Mouse (Mus musculus): ENCODE data around the gene Clasp1. TPM values are rescaled to one million over a fixed set of nuclear protein-coding genes. Genes with fewer than 3 reads are reported as not detected.

The Clasp1 gene
- polyA plus RNA-seq, 1 experiment, result 12.8 TPM

- 74% methylated on average over 6 of the region's 6 CpGs for WGBS
- H3K27me3 ChIP-seq (replicated peaks; ENCODE audit: control insufficient read depth, insufficient read depth, low read length), result no peaks in the 10 kb centered on the region
- no peak overlapping the region for H3K27ac ChIP-seq (ENCODE audit: insufficient read depth, low read depth, low read length)
- no peak overlapping the region for H3K4me3 ChIP-seq (ENCODE audit: insufficient read depth, low read depth, low read length)
- H3K4me1 ChIP-seq (ENCODE audit: control insufficient read depth, insufficient read depth, low read length), result peaks cover 5% of the 10 kb centered on the region; the same call in 1 of the 2 replicates
- no peak for DNase-seq
- no peak for TF ChIP-seq CTCF (conservative IDR thresholded peaks at IDR 0.05; ENCODE audit: insufficient read depth, insufficient read length, low read depth, low read length)
- no peak for TF ChIP-seq POLR2A (IDR thresholded peaks at IDR 0.05; ENCODE audit: low read depth, low read length)
- H3K36me3 ChIP-seq (ENCODE audit: control insufficient read depth, insufficient read depth, low read length), result no peaks in the 10 kb centered on the region
Measured at GRCm38 (mm10) chr1:118625461-118625860, 236.6 kb downstream of the Clasp1 start.

DNA sequence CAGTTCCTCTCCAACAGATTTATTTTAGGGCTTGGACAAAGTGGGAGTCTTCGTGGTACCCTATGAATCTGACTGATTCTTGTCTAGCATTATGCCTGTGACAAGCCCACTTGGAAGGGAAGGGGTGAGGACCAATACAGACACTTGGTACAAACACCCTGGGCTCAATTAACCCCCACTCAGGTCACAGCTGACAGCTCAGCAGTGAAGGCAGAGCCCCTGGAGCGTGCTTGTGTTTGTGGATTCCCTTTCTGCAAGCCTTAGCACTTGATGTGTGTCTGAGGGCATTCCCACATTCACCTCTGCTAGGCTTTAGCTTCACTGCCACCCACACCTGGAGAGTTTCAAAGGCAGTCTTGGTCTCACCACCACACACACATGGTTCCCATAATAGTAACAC is 237.1 kb downstream of the Clasp1 start:
- Histone ChIP-seq H3K27me3 (replicated peaks; ENCODE audit: control insufficient read depth, insufficient read depth, low read length) (no peaks in the 10 kb centered on the region), H3K36me3 (ENCODE audit: control insufficient read depth, insufficient read depth, low read length) (no peaks in the 10 kb centered on the region), H3K4me1 (ENCODE audit: control insufficient read depth, insufficient read depth, low read length) (peaks cover 10% of the 10 kb centered on the region; the same call in 1 of the 2 replicates), H3K27ac (ENCODE audit: insufficient read depth, low read depth, low read length) (no peak overlapping the region), H3K4me3 (ENCODE audit: insufficient read depth, low read depth, low read length) (no peak overlapping the region)
- TF ChIP-seq POLR2A (IDR thresholded peaks at IDR 0.05; ENCODE audit: low read depth, low read length) (no peak), CTCF (conservative IDR thresholded peaks at IDR 0.05; ENCODE audit: insufficient read depth, insufficient read length, low read depth, low read length) (no peak)
- no peak for DNase-seq
- 73% methylated on average over 2 of the region's 2 CpGs for WGBS

DNA sequence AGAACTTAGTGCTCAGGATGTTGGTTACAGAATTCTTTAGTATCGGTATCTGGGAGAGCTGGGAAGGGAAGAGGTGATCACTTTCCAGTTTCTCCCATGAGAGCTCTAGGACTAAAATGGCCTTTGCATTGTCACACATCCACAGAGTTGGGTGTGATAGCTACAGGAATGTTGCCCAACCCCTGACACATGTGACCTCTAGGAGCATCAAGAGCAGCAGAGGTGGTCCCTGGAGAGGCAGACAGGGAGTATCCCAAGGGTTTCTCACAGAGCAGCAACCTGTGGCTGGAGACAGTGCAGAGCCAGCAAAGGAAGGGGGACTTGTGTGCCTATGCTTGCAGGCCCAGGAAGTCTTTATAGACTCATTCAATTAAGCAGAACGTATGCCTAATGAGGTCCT is 237.6 kb downstream of the Clasp1 start:
- Histone ChIP-seq H3K27me3 (replicated peaks; ENCODE audit: control insufficient read depth, insufficient read depth, low read length) (no peaks in the 10 kb centered on the region), H3K27ac (ENCODE audit: insufficient read depth, low read depth, low read length) (no peak overlapping the region), H3K36me3 (ENCODE audit: control insufficient read depth, insufficient read depth, low read length) (no peaks in the 10 kb centered on the region), H3K4me3 (ENCODE audit: insufficient read depth, low read depth, low read length) (no peak overlapping the region), H3K4me1 (ENCODE audit: control insufficient read depth, insufficient read depth, low read length) (peaks cover 10% of the 10 kb centered on the region; the same call in 1 of the 2 replicates)
- WGBS, result 86% methylated on average over 2 of the region's 2 CpGs
- TF ChIP-seq POLR2A (IDR thresholded peaks at IDR 0.05; ENCODE audit: low read depth, low read length), result no peak
- no peak for TF ChIP-seq CTCF (conservative IDR thresholded peaks at IDR 0.05; ENCODE audit: insufficient read depth, insufficient read length, low read depth, low read length)
- DNase-seq, result no peak

GRCm38 (mm10) chr1:118627781-118628464 is 239.1 kb downstream of the Clasp1 start, which contains the start of gene Tfcp2l1:
Tfcp2l1 (plus strand) TSS chr1:118627945.
- no peaks in the 10 kb centered on the region for H3K36me3 ChIP-seq (ENCODE audit: control insufficient read depth, insufficient read depth, low read length)
- WGBS, result 1% methylated on average over 48 of the region's 48 CpGs
- H3K4me1 ChIP-seq (ENCODE audit: control insufficient read depth, insufficient read depth, low read length), result peaks cover 13% of the 10 kb centered on the region; the same call in 1 of the 2 replicates
- peak; percentile 94 for DNase-seq
- peak within 1 kb of the TSS; percentile 86 for H3K4me3 ChIP-seq (ENCODE audit: insufficient read depth, low read depth, low read length)
- no peaks in the 10 kb centered on the region for H3K27me3 ChIP-seq (replicated peaks; ENCODE audit: control insufficient read depth, insufficient read depth, low read length)
- peak within 1 kb of the TSS; percentile 85 for H3K27ac ChIP-seq (ENCODE audit: insufficient read depth, low read depth, low read length)
- TF ChIP-seq POLR2A (IDR thresholded peaks at IDR 0.05; ENCODE audit: low read depth, low read length) (peak; percentile 90), CTCF (conservative IDR thresholded peaks at IDR 0.05; ENCODE audit: insufficient read depth, insufficient read length, low read depth, low read length) (peak; percentile 54)

DNA sequence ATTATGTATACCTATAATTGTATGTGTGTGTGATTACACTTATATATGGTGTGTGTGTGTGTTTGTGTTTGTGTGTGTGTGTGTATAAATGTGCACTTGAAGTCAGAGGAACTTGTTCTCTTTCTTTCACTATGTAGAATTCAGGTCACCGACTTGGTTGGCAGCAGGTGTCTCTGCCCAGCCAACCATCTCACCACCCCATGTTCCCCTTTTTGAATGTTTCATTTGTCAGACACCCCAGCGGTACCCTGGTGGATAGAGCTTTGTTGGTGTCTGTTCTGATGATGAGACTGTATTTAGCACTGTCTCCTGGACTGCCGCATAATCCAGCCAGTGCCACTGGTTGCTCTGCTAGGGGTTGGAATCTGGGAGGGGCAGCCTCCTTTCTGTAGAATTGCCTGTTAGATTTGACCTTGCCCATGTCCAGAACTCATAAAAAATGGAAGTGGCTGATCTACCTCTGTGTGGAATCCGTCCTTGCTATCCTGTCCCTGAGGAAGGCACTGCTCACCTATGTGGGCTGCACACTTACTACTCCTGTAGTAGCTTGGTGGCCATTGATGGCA is 244.6 kb downstream of the Clasp1 start:
- peak overlapping the region; percentile 28; the same call in 1 of the 2 replicates for H3K27ac ChIP-seq (ENCODE audit: insufficient read depth, low read depth, low read length)
- no peak for TF ChIP-seq CTCF (conservative IDR thresholded peaks at IDR 0.05; ENCODE audit: insufficient read depth, insufficient read length, low read depth, low read length)
- no peak for TF ChIP-seq POLR2A (IDR thresholded peaks at IDR 0.05; ENCODE audit: low read depth, low read length)
- peaks cover 10% of the 10 kb centered on the region; the same call in 1 of the 2 replicates for H3K4me1 ChIP-seq (ENCODE audit: control insufficient read depth, insufficient read depth, low read length)
- peak; percentile 15 for DNase-seq
- H3K4me3 ChIP-seq (ENCODE audit: insufficient read depth, low read depth, low read length), result no peak overlapping the region
- H3K27me3 ChIP-seq (replicated peaks; ENCODE audit: control insufficient read depth, insufficient read depth, low read length), result no peaks in the 10 kb centered on the region
- peaks cover under 1% of the 10 kb centered on the region; the same call in 1 of the 2 replicates for H3K36me3 ChIP-seq (ENCODE audit: control insufficient read depth, insufficient read depth, low read length)
- WGBS, result 51% methylated on average over 4 of the region's 4 CpGs

DNA sequence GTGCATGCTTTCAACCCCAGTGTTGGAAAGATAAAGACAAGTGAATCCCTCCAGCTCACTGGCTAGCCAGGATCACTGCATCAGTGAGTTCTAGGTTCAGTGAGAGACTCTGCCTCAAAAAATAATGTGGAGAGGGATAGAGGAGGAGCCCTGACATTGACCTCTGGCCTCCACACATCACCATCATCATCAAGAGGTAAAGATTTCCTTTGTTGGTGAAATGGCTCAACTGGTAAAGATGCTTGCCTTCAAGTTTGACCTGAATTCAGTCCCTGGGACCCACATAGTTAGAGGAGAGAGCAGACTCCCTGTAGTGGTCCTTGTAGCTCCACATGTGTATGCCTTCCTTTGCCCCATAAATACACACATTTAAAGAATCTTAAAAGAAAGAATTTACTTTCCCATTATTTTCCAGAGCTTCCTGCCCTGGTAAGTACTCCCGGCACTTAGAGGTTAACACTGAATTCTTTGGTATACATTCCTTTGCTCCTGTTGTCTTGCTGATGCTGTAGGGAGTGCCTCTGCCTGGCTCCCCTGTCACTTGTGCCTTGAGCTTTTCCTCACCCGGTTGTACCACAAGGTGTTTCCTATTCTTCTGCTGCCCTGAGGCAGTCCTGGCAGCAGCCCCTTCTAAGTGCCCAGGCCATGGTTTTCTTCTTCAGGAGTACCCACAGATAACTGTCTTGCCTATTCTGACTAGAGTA is 253.6 kb downstream of the Clasp1 start:
- 53% methylated on average over 2 of the region's 2 CpGs for WGBS
- H3K27me3 ChIP-seq (replicated peaks; ENCODE audit: control insufficient read depth, insufficient read depth, low read length), result no peaks in the 10 kb centered on the region
- H3K4me3 ChIP-seq (ENCODE audit: insufficient read depth, low read depth, low read length), result no peak overlapping the region
- peak overlapping the region; percentile 86 for H3K27ac ChIP-seq (ENCODE audit: insufficient read depth, low read depth, low read length)
- peaks cover 19% of the 10 kb centered on the region for H3K4me1 ChIP-seq (ENCODE audit: control insufficient read depth, insufficient read depth, low read length)
- TF ChIP-seq POLR2A (IDR thresholded peaks at IDR 0.05; ENCODE audit: low read depth, low read length) (no peak), CTCF (conservative IDR thresholded peaks at IDR 0.05; ENCODE audit: insufficient read depth, insufficient read length, low read depth, low read length) (no peak)
- DNase-seq, result no peak
- H3K36me3 ChIP-seq (ENCODE audit: control insufficient read depth, insufficient read depth, low read length), result peaks cover 5% of the 10 kb centered on the region; the same call in 1 of the 2 replicates
